Mouse (Mus musculus) ES-CJ7 (cell line): ENCODE results near the gene Vps37b.
A peak's percentile ranks its signal among the peaks of the same experiment; 100 is the strongest.

Experiments used
- DNase-seq: peaks from one replicate; pipeline ENCODE4 v3.0.0; 2011; ENCODE audit warnings: low read depth, low spot score

Vps37b gene

DNA sequence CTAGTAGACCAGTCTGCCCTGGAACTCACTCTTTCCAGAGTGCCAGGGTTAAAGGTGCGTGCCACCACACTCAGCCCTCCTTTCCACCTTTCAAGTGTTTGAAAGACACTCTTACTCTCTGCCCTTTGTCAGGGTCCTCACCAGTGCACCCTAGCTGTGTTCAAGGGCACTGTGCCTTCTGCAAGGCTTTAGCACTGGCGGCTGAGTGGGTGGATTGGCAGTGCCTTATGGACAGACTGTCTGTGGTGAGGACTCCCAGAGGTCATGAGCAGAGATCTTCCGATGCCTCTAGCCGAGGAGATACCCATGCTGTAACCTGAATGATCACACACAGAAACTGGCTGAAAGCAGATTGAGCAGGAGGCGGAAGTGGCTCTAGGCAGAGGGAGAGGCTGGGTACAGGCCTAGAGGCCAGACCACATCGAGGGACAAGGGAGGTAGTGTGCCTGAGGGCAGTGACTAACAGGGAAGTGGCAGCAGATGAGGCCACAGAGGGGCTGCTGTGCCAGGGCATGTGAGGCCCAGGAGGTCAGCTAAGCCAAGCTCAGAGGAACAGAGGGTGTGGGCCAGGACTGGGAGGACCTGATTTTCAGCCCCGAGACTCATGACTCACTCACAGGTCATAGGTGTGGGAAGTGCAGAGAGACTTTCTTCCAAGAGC, 14.8 kb upstream of the Vps37b start:
- DNase-seq: no peak

DNA sequence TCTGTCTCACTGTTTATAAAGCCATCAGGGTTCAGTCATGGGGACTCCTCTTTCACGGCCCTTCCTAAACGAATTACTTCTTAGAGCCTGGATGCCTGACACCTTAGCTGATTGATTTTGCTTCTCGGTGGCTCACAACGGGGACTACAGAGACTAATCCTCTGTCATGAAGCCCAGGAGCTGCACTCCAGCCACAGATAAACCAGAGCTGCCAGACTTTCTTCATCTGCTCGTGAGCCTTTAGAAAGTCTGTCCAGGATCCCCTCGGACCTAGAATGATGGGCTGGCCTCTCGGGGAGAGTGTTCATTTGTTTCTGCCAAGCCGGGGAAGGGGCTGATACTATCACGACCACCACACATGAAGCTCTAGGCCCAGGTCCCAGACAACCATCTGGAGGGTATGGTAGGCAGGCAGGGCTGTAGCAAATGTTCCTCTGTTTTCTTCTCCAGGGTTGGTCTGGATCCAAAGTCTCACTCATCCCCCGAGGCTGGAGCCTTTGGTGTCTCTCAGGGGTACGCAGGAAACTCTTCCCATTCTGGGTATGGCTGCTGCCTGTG, 13.5 kb upstream of the Vps37b start:
- DNase-seq: no peak

DNA sequence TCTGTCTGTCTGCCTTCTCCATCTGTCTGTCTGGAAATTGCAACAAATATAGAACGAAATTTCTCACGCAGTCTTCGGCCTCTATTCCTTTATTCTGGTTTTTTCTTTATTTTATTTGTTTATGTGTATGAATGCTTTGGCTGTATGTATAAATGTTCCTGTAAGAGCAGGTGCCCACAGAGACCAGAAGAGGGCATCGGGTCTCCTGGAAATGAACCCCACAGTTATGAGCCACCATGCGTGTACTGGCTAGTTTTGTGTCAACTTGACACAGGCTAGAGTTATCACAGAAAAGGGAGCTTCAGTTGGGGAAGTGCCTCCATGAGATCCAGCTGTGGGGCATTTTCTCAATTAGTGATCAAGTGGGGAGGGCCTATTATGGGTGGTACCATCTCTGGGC, 11.9 kb upstream of the Vps37b start:
- DNase-seq: no peak

DNA sequence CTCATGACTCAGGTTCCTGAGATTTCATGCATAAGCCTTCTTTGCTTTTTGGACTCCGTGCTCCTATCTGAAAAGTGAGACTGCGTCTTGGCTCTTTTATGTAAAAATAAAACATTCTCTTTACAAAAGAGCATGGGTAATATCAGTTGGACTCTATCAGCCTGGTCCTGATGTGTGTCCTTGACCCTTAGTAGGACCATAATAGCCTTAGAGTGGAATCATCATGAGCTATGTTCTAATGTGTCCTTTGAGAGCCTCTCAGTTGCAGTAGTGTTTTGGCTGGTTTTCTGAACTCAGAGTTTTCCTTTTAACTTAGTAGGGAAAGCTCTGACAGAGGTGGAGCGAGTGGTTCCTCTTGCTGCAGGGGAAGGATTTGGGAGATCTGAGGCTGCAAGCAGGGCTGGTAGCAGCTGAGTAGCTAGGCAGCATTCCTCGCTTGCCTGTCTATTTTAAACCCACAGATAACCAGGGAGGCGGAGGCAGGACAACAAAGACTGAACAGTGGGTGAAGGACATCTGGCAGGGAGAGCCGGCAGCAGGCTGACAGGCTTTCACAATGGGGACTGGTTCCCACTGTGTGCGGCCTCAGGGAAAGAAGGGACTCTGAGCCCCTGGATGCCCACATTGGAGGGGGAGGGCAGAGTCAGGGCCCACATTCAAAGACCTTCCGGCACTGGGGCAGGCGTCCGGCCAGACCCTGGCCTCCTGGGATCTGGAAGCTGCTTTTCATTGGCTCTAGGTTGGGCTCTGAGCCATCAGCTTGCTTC, 11.3 kb upstream of the Vps37b start:
- DNase-seq: no peak

DNA sequence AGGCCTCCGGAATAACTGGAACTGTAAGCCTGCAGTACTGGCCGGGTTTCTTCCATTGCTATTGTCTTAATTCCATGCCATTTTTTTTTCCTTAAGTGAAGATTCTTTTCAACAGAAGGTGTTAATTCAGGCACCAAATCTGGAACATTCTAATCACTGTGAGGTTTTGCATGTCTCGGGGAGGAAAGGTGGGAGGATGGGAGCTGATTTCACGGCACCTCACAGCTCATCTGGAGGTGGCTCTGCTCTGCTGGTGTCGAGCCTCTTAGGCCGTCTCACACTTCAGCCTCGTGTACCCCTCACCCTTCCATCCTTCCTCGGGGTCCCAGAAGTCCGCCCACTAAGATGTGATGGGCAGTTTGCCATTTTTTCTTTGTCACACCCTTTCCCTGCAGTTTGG, 9.0 kb upstream of the Vps37b start:
- no peak for DNase-seq

GRCm38 (mm10) chr5:124039602-124040001, 7.5 kb upstream of the Vps37b start:
- DNase-seq: no peak

- no peak for DNase-seq
These were observed 4.8 kb upstream of the Vps37b start for GRCm38 (mm10) chr5:124036836-124037235.

DNA sequence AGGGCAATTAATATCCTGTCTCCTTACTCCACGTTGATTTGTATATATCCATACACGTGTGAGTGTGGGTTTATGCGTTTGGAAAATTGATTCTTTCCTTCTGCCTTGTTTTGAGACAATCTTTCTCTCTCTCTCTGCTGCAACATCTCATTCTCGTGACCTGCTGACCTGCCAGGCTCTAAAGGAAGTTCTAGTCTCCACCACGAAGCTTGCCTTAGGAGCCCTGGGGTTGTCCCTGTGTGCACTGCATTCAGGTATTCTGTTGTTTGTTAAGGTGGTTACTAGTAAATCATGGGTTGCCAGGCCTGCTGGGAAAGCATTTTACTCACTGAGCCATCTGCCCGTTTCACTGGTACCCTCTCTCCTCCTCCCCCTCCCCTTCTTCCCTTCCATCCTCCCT, 4.3 kb upstream of the Vps37b start:
- no peak for DNase-seq

DNA sequence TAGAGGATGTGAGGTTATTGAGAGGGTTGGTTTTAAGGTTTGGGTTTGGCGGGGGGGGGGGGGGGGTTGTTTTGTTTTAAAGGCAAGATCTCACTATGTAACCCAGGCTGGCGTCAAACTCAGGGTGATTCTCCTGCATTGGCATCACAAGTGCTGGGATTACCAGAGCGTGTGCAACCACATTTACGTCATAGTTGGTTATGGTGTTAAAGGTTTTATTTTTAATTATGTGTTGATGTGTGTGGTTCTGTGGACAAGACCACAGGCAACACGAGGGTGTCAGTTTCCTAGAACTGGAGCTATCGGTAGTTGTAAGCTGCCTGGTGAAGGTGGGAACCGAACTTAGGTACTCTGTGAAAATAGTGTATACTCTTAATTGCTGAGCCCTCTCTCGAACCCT, 3.7 kb upstream of the Vps37b start:
- no peak for DNase-seq

DNA sequence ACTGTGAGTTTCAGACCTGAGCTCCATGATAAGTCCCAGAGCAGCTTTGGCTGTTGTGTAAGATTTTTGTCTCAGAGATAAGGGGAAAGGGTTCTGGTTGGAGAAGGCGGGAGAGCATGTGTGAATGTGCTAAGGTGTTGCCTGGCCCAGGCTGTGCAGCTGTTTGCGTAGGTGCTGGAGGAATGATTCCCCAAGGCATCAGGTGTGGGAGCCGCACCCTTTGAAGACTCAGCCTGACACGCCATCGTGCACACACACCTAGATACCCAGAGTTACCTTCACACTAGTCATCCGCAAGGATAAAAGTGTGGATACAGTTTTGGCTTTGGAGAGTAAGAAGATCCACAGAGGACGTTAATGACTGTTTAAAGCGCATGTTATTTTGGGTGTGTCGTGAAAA, 3.3 kb upstream of the Vps37b start:
- no peak for DNase-seq

- DNase-seq: no peak
These were observed 2.4 kb upstream of the Vps37b start for GRCm38 (mm10) chr5:124034471-124034870.

GRCm38 (mm10) chr5:124031068-124031955, 758 bp downstream of the Vps37b start:
- DNase-seq: peak; percentile 13

DNA sequence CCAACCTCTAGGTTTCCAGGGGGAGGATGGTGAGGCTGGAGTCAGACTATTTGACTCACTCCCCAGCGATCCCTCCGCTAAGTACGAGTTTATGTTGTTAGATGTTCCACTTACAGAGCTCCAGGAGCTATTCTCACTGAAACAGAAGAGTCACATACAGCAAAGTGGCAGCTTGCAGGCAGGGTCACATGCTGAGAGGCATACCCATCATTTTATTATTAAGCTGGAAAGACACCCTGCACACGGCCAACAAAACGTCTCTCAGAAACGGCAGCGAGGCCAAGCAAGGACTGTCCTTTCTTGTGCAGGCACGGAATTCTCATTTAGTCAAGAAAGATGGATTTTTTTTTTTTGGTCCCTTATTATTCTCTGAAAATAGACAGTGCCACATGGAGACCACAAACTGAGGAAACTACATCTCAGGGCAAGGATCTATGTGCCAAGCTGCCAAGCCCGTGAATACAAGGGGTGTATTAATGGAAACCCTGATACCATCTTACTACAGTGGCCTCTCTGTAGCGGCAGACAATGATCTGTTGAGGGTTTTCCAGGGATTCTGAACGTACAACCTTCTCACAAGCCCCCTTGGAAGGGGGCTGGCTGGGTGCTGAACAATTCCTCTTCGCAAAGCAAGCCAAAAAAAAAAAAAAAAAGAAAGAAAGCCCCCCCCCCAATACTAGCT, 1.5 kb downstream of the Vps37b start:
- no peak for DNase-seq

- DNase-seq: no peak
These were observed 2.6 kb downstream of the Vps37b start for GRCm38 (mm10) chr5:124029220-124030035.

GRCm38 (mm10) chr5:124028680-124029079, 3.4 kb downstream of the Vps37b start:
- no peak for DNase-seq

GRCm38 (mm10) chr5:124027702-124028470, 4.2 kb downstream of the Vps37b start:
- DNase-seq: no peak

GRCm38 (mm10) chr5:124026568-124026967, 5.5 kb downstream of the Vps37b start:
- no peak for DNase-seq

DNA sequence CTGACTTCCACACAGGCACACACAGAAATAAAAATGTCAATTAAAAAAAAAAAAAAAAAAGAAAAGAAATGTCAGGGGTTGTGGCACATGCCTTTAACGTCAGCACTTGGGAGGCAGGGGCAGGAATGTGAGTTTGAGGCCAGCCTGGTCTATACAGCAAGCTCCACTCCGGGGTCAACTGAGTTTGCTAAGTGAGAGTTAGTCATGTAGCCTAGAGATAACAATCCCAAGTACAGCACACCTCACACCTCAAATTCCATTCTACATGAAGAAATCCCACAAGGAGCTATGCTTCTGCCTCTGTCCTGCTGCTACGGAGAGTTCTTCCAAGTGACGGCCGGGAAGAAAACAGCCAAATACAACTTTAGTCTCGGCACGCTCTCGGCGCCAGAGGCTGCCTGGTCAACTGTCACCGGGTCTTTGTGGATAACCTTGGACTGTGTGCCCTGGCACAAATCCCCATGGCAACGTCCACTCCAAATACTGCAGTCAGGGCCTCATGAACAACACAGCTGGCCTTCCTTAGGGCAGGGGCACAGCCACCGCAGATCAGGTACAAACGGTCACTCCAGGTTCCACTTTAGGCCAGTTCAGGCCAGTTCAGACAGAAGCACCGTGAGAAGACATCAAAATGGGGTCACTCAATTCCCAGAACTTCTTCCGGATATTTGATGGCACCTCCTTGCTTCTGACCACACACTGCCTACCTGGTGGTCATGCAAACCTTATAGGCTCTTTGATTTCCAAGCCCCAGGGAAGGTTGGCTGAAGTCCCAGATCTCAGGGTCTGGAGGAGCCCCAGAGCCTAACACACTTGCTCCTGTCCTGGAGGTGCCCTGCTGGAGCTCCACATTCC, 6.3 kb downstream of the Vps37b start:
- DNase-seq: no peak

- DNase-seq: no peak
These were observed 6.9 kb downstream of the Vps37b start for GRCm38 (mm10) chr5:124025146-124025545.
